Mouse (Mus musculus) hindbrain, embryonic 10.5 days (tissue): ENCODE results near the gene Nav1. TPM values are rescaled to one million over a fixed set of nuclear protein-coding genes. Genes with fewer than 3 reads are reported as not detected.

Experiments
- DNase-seq: peaks from one replicate; pipeline ENCODE4 v3.0.0-alpha.2; 2017; ENCODE audit warnings: low spot score
- H3K27ac ChIP-seq: fragments of 300-500 bp; sonication (generic); 2 replicates; pipeline ENCODE4 v1.5.1; 2016; ENCODE audit warnings: mild to moderate bottlenecking, moderate library complexity
- H3K27me3 ChIP-seq: fragments of 300-500 bp; sonication (generic); 2 replicates; pipeline ENCODE4 v1.6.1; 2016; ENCODE audit warnings: mild to moderate bottlenecking; ENCODE audit not compliant: poor library complexity, insufficient read depth, severe bottlenecking
- H3K36me3 ChIP-seq: fragments of 300-500 bp; sonication (generic); 2 replicates; pipeline ENCODE4 v1.6.1; 2016; ENCODE audit warnings: mild to moderate bottlenecking, moderate library complexity
- H3K4me1 ChIP-seq: fragments of 300-500 bp; sonication (generic); replicated peaks from 2 replicates; pipeline ENCODE4 v1.6.1; 2016; ENCODE audit warnings: mild to moderate bottlenecking
- H3K4me3 ChIP-seq: fragments of 300-500 bp; sonication (generic); 2 replicates; pipeline ENCODE4 v1.5.1; 2016; ENCODE audit warnings: mild to moderate bottlenecking, moderate library complexity
- H3K9me3 ChIP-seq: fragments of 300-500 bp; sonication (generic); 2 replicates; pipeline ENCODE4 v1.6.1; 2016; ENCODE audit warnings: mild to moderate bottlenecking, moderate library complexity
- WGBS: fragments of 180-500 bp; shearing (Covaris S2); methylation state at CpG from one replicate; pipeline ENCODE4 v1.1.7; 2016; 5-methylcytosine and 5-hydroxymethylcytosine counted together
- polyA plus RNA-seq: library from polyadenylated mRNA; unstranded; fragments of >200 nt; fragmentation: Nextera tagmentation; extraction: Ambion mirVana; gene quantifications from 2 replicates; pipeline ENCODE4 v1.2.1, GENCODE M21; 2016

Gene Nav1
- polyA plus RNA-seq, 1 experiment from 2014 or later, result 19.3 TPM

DNA sequence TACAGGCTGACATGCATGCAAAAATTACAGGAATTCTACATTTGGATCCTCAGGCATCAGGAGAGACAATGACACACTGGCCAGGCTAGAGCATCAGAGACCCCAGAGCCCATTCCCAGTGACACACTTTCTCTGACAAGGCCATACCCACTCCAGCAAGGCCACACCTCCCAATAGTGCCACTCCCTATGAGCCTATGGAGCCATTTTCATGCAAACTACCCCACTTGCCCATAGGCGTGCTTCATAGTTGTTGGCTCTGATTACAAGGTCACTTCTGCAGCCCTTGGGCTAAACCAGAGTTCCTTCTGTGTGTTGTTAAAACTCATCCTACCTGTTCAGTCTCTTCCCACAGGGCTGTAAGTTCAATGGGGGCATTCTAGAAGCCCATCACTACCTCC lies 25.1 kb upstream of the Nav1 start:
- Histone ChIP-seq H3K4me1 (peaks cover 34% of the 10 kb centered on the region), H3K36me3 (no peaks in the 10 kb centered on the region), H3K4me3 (no peak overlapping the region), H3K9me3 (no peaks in the 10 kb centered on the region), H3K27me3 (no peaks in the 10 kb centered on the region), H3K27ac (no peak overlapping the region)
- no peak for DNase-seq
- WGBS, result 48% methylated on average over 1 of the region's 1 CpGs

DNA sequence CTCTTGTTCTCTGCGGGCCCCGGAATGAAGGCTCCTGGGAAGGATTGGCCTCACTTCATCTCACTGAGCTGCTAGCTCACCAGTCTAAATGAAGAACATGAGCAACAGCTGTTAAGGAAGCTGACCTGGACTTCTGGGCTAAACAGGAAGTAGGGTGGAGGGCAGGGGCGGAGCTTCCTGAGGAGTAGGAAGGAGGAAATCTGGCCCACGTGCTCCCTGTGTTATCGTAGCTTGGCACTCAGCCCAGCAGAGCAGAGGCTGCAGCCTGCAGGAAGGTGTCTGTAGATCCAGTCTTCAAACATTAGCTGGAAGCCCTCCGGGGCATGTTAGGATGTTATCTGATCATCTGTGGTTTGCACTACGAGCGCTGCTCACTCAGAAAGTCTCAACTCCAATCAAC lies 24.4 kb upstream of the Nav1 start:
- Histone ChIP-seq H3K4me1 (peaks cover 29% of the 10 kb centered on the region), H3K27ac (no peak overlapping the region), H3K4me3 (no peak overlapping the region), H3K27me3 (no peaks in the 10 kb centered on the region), H3K36me3 (no peaks in the 10 kb centered on the region), H3K9me3 (no peaks in the 10 kb centered on the region)
- DNase-seq, result no peak
- WGBS, result 84% methylated on average over 8 of the region's 8 CpGs

DNA sequence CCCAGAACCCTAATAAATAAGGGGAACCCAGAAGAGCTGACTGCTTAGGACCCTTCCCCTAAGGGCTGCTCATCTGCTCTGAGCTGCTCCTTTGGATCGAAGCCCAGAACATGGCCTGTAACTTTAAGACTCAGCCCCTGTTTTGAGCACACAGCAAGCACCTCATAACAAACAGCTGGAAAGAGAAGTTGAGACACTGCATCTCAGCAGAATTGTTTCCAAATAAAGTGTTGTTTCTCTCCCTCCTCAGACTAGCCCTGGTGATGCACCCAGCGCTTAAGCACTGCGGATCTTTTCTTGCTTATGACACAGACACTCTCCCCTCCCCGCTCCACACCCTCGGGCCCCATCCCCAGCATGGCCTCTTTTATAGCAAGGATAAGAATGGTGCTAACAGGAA lies 22.8 kb upstream of the Nav1 start:
- Histone ChIP-seq H3K27me3 (no peaks in the 10 kb centered on the region), H3K36me3 (no peaks in the 10 kb centered on the region), H3K27ac (no peak overlapping the region), H3K9me3 (no peaks in the 10 kb centered on the region), H3K4me1 (peaks cover 13% of the 10 kb centered on the region), H3K4me3 (no peak overlapping the region)
- no peak for DNase-seq
- 86% methylated on average over 5 of the region's 5 CpGs for WGBS

DNA sequence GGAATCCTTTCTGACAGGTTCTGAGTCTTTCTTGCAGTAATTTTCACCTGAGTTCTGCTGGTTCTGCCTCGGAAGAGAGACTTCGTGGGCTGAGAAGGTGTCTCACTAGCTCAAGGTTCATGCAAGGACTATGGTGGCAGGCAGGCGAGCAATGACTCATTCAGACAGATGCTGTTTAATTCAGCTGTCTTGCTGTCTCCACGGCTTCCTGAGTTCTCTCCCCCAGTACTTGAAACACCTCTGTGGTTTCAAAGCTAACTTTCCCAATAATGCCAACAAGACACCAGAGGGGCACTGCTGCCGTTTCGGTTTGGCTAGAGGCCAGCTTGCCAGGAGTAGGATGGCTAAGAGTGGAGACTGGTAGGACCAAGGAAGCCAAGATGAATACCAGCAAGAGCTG lies 19.1 kb upstream of the Nav1 start:
- 90% methylated on average over 6 of the region's 6 CpGs for WGBS
- H3K27ac ChIP-seq, result no peak overlapping the region

DNA sequence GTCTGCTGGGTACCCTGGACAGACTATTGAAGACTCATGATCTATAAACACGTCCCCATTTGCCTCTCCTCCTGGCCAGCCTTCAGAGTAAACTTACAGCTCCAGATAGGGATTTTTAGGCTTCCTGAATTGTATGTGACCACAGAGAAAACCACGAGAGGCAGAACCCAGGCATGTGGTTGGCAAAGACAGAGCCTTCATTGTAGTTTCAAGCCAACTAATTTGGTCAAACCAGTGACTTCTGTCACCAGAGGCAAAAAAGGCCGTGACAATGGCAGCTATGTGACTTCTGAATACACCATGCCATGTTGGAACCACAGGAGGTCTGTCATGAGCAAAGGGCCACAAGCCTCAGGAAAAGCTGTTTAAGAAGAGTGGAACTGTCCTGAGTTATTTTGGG lies 18.6 kb upstream of the Nav1 start:
- H3K27ac ChIP-seq, result no peak overlapping the region
- no peak for DNase-seq
- no peak overlapping the region for H3K4me3 ChIP-seq
- no peaks in the 10 kb centered on the region for H3K36me3 ChIP-seq
- H3K9me3 ChIP-seq, result no peaks in the 10 kb centered on the region
- 72% methylated on average over 3 of the region's 3 CpGs for WGBS
- peaks cover 9% of the 10 kb centered on the region for H3K4me1 ChIP-seq
- H3K27me3 ChIP-seq, result no peaks in the 10 kb centered on the region

More for the DNA sequence above, 19.1 kb upstream of the Nav1 start:
- no peak for DNase-seq
- no peaks in the 10 kb centered on the region for H3K27me3 ChIP-seq
- no peaks in the 10 kb centered on the region for H3K36me3 ChIP-seq
- peaks cover 10% of the 10 kb centered on the region for H3K4me1 ChIP-seq
- no peak overlapping the region for H3K4me3 ChIP-seq
- no peaks in the 10 kb centered on the region for H3K9me3 ChIP-seq

DNA sequence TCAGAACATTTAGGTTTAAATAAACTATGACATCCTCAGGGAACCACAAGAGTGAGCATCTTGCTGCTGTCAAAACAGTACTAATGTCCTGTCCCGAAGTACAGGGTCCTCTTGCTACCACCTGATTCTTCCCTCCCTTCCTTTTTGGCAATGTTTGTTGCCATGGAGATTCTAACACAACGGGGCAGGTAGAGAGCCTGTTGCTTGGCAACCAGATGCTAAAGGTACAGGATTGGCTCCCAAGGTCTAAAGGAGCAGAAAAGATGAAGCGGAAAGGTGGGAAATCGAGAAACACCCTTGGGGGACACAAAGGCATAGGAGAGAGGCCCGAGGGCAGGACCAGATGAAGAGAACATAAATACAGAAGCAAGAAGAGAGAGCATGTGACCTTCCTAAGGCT lies 17.6 kb upstream of the Nav1 start:
- no peaks in the 10 kb centered on the region for H3K27me3 ChIP-seq
- DNase-seq, result no peak
- H3K4me1 ChIP-seq, result peaks cover 12% of the 10 kb centered on the region
- H3K36me3 ChIP-seq, result no peaks in the 10 kb centered on the region
- WGBS, result 71% methylated on average over 5 of the region's 5 CpGs
- no peaks in the 10 kb centered on the region for H3K9me3 ChIP-seq
- H3K4me3 ChIP-seq, result no peak overlapping the region
- H3K27ac ChIP-seq, result no peak overlapping the region

DNA sequence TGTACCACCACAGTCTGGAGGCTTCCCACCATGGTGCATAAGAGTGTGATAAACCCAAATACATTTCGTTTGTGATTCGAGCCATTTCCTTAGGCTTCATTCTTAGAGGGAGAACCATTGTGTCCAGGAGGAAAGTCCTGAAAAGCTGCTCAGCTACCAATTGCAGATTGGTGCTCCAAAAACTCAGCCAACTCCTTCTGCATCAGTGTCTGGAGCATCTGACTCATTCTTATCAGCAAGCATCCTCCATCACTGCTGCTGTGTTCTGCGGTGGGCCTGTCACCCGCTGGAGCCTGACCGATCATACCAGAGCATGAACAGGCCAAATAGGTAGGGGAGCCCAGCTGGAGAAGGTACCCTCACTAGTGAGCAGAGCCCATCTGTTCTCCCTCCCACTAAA lies 16.0 kb upstream of the Nav1 start:
- Histone ChIP-seq H3K4me3 (no peak overlapping the region), H3K27ac (no peak overlapping the region), H3K36me3 (no peaks in the 10 kb centered on the region)

DNA sequence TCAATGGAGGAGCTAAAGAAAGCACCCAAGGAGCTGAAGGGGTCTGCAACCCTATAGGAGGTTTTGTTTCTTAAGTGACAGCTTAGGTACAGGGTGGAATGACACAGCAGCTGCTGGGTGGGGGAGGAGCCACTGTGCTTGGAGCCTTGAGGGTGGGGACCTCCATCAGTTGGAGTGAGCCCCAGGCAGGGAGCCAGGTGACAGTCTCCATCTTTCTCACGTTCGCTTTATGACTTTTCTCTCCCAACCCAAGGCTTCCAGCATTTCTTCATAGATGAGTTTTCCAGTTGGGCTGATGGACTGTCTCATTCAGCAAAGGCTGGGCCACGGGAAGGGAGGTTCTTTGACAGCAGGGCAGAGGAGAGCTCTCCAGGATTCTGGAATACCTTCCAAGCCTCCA lies 14.2 kb upstream of the Nav1 start:
- WGBS, result 45% methylated on average over 3 of the region's 3 CpGs

More for the DNA sequence above, 16.0 kb upstream of the Nav1 start:
- no peak for DNase-seq
- Histone ChIP-seq H3K9me3 (no peaks in the 10 kb centered on the region), H3K27me3 (no peaks in the 10 kb centered on the region), H3K4me1 (peaks cover 19% of the 10 kb centered on the region)
- 92% methylated on average over 5 of the region's 5 CpGs for WGBS

DNA sequence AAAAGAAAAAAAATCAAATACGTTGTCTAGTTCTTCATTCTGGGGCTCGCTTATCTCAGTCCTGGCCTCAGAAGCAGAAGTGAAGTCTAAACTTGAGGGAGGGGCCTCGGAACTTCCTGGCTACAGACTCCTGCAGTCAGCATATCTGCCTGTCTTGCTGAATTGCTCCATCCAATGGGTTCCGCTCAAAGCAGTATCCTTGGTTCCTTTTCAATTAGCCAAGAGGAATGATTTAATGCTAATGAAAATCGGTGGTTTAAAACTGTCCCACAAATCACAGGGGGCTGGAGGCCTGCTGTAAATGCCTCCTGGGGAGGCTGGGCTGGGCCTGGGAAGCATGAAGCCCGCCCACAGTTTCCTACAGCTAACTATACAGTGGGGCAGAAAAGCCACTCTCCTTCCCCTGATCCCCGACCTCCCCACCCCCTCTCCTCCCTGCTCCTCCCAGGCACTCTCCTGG lies 12.9 kb upstream of the Nav1 start:
- no peaks in the 10 kb centered on the region for H3K9me3 ChIP-seq
- H3K4me3 ChIP-seq, result no peak overlapping the region
- no peak overlapping the region for H3K27ac ChIP-seq
- H3K27me3 ChIP-seq, result no peaks in the 10 kb centered on the region
- WGBS, result 13% methylated on average over 7 of the region's 7 CpGs
- no peak for DNase-seq
- peaks cover 37% of the 10 kb centered on the region for H3K4me1 ChIP-seq
- no peaks in the 10 kb centered on the region for H3K36me3 ChIP-seq

More for the DNA sequence above, 14.2 kb upstream of the Nav1 start:
- Histone ChIP-seq H3K4me1 (peaks cover 26% of the 10 kb centered on the region), H3K9me3 (no peaks in the 10 kb centered on the region), H3K36me3 (no peaks in the 10 kb centered on the region), H3K27ac (no peak overlapping the region), H3K4me3 (no peak overlapping the region), H3K27me3 (no peaks in the 10 kb centered on the region)
- no peak for DNase-seq

DNA sequence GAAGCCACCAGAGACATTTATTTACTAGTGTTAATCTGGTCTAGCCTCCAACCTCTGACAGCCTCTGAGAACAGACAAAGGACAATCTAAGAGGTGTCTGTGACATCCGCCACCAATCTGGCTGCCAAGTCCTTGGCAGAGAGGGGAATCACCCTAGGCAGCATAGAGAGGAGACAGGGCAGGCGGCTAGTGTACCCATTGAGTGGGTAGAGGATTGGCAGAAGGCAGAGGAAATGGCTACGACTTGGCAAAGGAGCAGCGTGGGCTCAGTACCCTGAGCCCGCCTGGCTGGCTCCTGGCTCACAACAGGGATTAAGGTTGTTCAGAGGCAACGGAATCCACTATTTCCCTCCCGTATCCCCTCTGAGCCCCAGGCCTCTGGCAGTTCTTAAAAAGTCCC lies 12.0 kb upstream of the Nav1 start:
- DNase-seq, result no peak
- Histone ChIP-seq H3K4me1 (peaks cover 37% of the 10 kb centered on the region), H3K27me3 (no peaks in the 10 kb centered on the region), H3K4me3 (no peak overlapping the region), H3K9me3 (no peaks in the 10 kb centered on the region), H3K36me3 (no peaks in the 10 kb centered on the region), H3K27ac (no peak overlapping the region)
- WGBS, result 52% methylated on average over 7 of the region's 7 CpGs

DNA sequence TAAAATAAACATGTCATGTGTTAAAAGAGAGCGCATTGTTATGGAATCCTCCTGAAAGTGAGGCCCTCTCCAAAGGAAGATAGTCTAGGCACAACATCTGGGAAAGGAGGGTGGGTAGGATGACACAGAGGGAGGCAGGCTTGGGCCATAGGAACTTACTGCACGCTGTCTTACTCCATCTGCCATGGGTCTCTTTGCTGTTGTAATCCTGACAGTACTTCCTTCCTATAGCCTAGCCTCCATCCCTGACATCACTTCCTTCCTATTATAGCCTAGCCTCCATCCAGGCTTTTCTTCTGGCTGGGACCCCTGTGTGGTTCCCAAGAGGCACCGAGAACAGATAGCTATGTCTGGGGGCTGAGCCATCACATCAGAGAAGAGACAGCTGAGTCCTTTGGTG lies 10.2 kb upstream of the Nav1 start:
- 87% methylated on average over 3 of the region's 3 CpGs for WGBS
- H3K9me3 ChIP-seq, result no peaks in the 10 kb centered on the region
- H3K4me3 ChIP-seq, result no peak overlapping the region
- peaks cover 37% of the 10 kb centered on the region for H3K4me1 ChIP-seq
- no peak overlapping the region for H3K27ac ChIP-seq
- DNase-seq, result no peak
- no peaks in the 10 kb centered on the region for H3K27me3 ChIP-seq
- H3K36me3 ChIP-seq, result no peaks in the 10 kb centered on the region

DNA sequence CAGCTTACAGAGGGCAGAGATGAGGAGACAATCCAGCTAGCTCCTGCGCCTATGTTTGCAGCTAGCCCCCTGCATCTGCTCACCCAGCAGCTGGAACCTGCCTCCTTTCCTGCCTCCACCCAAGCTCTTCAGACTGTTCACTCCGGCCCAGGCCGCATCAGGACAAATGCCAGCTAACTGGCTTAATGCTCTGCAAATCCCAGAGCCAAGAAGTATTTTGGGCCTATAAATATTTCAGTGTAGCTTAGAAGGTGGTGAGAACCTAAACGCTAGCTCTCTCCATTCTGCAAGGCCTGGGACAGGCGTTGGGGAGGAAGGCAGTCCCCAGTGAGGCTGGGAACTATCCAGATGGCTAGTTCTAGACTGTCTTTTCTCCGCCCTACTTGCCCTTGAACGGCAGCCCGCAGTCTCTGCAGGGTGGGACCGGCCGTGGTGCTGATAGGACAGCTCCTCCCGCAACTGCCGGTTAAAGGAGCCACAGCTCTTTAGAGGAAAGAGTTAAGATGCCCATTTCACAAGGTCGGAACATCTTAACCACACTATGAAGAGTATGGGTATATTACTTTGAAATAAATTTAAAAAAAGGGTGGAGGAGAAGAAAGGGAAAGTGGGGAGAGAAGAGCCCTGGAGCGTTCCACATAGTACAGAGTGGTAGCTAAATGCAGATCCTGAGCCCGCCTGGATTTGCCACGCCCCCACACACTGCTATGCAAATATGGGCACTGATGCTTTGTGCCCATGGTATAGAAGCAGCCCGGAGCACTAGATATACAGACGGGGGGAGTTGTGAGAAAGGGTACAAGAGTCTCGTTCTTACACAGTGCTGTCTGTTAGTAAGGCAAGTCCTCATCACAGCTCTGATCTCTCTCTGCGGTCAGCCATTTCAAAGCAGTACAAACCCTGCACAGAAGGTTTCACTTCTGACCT lies 8.9 kb upstream of the Nav1 start:
- no peaks in the 10 kb centered on the region for H3K36me3 ChIP-seq
- H3K27me3 ChIP-seq, result no peaks in the 10 kb centered on the region
- H3K27ac ChIP-seq, result peak overlapping the region; percentile 62; the same call in 1 of the 2 replicates
- H3K9me3 ChIP-seq, result no peaks in the 10 kb centered on the region
- peak overlapping the region; percentile 0; the same call in 1 of the 2 replicates for H3K4me3 ChIP-seq
- peak; percentile 75 for DNase-seq
- peaks cover 31% of the 10 kb centered on the region for H3K4me1 ChIP-seq
- WGBS, result 19% methylated on average over 20 of the region's 20 CpGs

DNA sequence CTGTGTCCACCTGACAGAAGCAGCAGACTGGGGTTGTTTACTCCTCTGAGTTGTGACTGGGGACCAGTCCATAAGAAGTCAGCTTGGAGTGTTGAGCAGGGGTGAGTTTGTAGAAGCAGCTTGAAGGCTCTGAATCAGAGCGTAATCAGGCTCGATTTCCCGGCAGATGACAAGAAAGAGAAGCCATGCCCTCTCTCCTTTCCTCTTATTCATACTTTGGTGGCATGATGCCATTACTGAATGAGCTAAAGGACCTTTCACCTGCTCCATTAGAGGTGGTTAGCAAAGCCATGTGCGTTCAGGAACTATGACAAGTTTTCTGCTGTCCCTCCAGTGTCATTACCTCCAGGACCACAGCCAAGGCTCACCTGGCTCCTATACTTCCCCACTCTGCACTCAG lies 2.5 kb upstream of the Nav1 start:
- no peak for DNase-seq
- no peak overlapping the region for H3K4me3 ChIP-seq
- no peak overlapping the region for H3K27ac ChIP-seq
- H3K9me3 ChIP-seq, result no peaks in the 10 kb centered on the region
- no peaks in the 10 kb centered on the region for H3K27me3 ChIP-seq
- H3K4me1 ChIP-seq, result peaks cover 11% of the 10 kb centered on the region
- WGBS, result 88% methylated on average over 4 of the region's 4 CpGs
- no peaks in the 10 kb centered on the region for H3K36me3 ChIP-seq
